Mouse (Mus musculus) bone marrow macrophage, adult 2 months (primary cell): ENCODE data around the gene Col6a5. TPM values are rescaled to one million over a fixed set of nuclear protein-coding genes. Genes with fewer than 3 reads are reported as not detected.

Experiments
- H3K27ac ChIP-seq: 2 replicates; pipeline ENCODE4 v1.5.1; 2012; ENCODE audit warnings: low read depth, low read length; ENCODE audit not compliant: insufficient read depth
- H3K4me1 ChIP-seq: 2 replicates; pipeline ENCODE4 v1.6.1; 2012; ENCODE audit warnings: low read length; ENCODE audit not compliant: control insufficient read depth, insufficient read depth
- H3K4me3 ChIP-seq: 2 replicates; pipeline ENCODE4 v1.5.1; 2012; ENCODE audit warnings: mild to moderate bottlenecking, low read length, moderate library complexity; ENCODE audit not compliant: insufficient read depth
- CTCF ChIP-seq: IDR thresholded peaks from 2 replicates; pipeline ENCODE4 v1.5.1; 2012; ENCODE audit warnings: low read depth, mild to moderate bottlenecking, low read length, moderate library complexity
- POLR2A ChIP-seq: IDR thresholded peaks from 2 replicates; pipeline ENCODE4 v1.6.1; 2012; ENCODE audit warnings: mild to moderate bottlenecking, low read depth, low read length, borderline replicate concordance
- polyA plus RNA-seq: library from polyadenylated mRNA; stranded (reverse); fragments of >200 nt; gene quantifications from 2 replicates; pipeline ENCODE4 v1.2.4, GENCODE M21; 2012; ENCODE audit not compliant: missing spikeins, insufficient read depth, insufficient read length

Gene Col6a5
- polyA plus RNA-seq, 1 experiment, result not detected

DNA sequence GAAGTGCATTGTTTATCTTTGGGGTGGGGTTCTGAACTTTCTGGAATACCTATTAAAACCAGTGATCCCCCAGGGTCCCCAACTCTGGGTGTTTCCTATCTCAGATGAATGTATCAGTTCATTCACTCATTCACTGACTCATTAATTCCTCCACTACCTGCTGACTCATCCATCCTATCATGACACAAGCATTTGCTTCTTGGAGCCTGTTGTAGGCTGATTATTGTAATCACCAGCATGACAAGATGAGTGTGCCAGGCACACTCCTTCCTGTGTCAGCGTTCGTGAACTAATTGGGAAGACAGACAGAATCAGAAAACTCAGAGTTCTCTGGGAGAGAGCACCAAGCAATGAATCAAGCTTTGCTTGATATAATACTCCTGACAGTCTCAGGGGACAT lies 36.8 kb downstream of the Col6a5 start:
- Histone ChIP-seq H3K4me3 (no peak overlapping the region), H3K27ac (no peak overlapping the region), H3K4me1 (no peaks in the 10 kb centered on the region)
- no peak for TF ChIP-seq POLR2A
- no peak for TF ChIP-seq CTCF

DNA sequence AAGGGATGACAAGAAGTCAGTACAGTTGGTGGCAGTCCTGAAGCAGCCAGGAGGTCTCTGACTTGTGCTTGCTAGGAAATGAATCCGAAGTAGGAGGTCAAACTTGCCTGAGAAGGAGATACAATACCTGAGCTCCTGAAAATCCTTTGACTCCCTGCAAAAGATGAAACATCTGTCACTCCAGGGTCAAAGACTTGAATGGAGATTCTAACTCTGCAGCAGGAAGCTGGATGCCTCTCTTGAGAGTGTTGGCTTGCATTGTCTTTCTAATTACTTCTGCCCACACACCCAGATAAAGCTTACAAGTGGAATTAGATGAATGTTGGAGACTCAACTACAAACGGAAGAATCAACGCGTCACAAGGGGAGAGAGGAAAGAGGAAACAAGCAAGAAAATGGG lies 45.3 kb downstream of the Col6a5 start:
- TF ChIP-seq POLR2A (no peak), CTCF (no peak)
- Histone ChIP-seq H3K27ac (no peak overlapping the region), H3K4me1 (no peaks in the 10 kb centered on the region), H3K4me3 (no peak overlapping the region)

DNA sequence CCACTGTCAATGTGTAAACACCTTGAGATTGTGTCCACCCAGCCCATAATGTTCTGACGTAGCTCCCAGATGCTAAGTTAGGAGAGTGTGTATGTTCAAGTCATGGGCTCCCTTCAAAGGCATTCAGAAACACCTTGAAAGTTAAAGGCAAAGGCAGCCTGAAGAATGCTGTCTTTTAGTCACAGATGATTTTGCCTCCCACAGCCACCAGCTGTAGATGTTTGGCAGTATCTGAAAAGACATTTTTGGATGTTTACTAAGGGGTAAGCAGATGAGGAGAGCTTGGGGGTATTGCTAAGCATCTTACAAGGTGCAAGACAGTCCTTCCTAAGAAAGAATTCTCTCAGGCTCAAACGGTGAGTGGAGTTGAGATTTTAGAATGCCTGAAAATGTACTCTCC lies 50.3 kb downstream of the Col6a5 start:
- Histone ChIP-seq H3K27ac (no peak overlapping the region), H3K4me3 (no peak overlapping the region), H3K4me1 (no peaks in the 10 kb centered on the region)
- no peak for TF ChIP-seq CTCF
- no peak for TF ChIP-seq POLR2A

DNA sequence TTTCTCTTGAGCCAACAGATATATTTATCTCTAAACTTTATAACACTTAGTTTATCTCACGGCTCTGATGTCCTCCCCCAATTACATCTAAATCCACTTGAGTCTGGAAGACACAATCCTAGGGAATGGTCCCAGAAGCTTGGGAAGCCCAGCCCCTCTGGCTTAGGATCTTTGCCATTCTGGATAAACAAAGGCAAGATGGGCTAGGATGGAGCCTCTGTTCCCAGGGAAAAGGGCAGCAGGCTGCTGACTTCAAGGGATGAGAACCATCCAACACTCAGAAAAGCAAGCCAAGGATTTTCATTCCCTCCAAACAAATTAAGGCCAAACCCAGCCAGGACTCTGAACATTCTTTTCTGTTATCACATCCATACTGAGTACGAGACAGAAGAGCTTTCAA lies 51.1 kb downstream of the Col6a5 start:
- Histone ChIP-seq H3K4me3 (no peak overlapping the region), H3K4me1 (no peaks in the 10 kb centered on the region), H3K27ac (no peak overlapping the region)
- TF ChIP-seq POLR2A (no peak), CTCF (no peak)

DNA sequence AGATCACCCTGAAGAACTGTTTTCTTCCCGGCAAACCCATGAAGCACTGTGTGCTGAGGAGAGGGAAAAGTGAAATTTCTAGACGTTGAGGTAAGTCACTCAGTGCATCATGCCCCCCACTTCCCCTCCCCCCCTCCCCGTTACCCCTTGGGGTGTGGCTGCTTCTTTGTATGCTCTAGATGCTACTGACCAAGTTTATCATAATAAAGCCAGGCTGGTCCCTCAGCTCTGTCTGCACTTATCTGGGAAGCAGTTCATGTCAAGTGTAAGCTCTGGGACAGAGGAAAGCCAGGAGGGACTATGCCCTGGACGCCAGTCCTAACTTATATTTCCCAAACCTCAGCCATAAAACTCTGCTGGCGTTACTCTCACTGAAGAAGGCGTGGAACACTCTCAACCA lies 53.0 kb downstream of the Col6a5 start:
- H3K4me1 ChIP-seq, result no peaks in the 10 kb centered on the region
- no peak overlapping the region for H3K27ac ChIP-seq
- H3K4me3 ChIP-seq, result no peak overlapping the region
- TF ChIP-seq POLR2A (no peak), CTCF (no peak)

DNA sequence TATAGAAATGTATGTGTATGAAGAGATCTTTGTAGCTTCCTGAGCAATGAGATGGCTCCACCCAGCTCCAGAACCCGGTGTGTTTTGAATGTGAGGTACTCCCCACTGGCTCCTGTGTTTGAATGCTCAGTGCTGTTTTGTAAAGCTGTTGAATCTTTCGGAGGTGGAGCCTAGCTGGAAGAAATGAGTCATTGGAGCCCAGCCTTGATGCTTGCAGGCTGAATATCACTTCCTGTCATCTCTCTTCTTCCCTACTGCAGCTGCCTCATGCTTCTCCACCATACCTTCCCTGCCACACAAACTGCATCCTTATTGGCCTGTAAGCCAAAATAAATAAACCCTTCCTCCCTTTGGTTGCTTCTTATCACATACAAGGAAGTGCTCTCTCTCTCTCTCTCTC lies 72.9 kb downstream of the Col6a5 start:
- no peak overlapping the region for H3K27ac ChIP-seq
- TF ChIP-seq CTCF (no peak), POLR2A (no peak)
- no peak overlapping the region for H3K4me3 ChIP-seq
- H3K4me1 ChIP-seq, result no peaks in the 10 kb centered on the region

DNA sequence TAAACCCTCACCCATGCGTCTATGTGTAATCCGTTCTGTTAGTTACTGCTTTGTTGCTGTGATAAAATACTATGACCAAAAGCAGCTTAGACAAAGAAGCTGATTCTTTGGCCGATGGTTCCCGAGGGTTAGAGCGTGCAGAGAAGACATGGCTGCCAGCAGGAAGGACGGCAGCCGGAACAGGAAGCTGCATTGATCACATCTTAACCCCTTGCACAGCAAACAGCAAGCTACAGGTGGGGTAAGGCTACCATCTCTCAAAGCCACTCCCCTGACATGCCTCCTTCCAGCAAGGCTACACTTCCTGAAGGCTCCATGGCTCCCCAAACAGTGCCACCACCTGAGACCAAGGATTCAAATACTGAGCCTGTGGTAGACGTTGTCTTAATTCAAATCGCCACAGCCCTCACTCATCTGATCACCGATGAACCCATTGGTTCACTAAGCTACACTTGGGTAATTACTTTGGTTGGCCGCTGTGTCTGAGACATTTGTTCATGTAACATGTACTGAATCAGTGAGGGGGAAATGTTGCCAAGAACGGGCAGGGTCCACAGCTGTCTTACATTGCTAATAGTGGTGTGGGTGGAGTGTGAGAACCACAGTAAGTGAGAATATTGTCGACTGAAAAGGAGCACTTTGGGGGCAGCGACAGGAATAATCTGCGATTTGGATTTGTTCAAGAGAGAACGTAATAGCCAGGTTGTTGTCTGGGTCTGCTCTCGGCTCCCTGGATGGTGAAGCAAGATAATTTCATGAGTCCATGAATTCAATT lies 75.6 kb downstream of the Col6a5 start:
- TF ChIP-seq POLR2A, result no peak
- TF ChIP-seq CTCF, result no peak
- Histone ChIP-seq H3K4me3 (no peak overlapping the region), H3K4me1 (no peaks in the 10 kb centered on the region), H3K27ac (no peak overlapping the region)

DNA sequence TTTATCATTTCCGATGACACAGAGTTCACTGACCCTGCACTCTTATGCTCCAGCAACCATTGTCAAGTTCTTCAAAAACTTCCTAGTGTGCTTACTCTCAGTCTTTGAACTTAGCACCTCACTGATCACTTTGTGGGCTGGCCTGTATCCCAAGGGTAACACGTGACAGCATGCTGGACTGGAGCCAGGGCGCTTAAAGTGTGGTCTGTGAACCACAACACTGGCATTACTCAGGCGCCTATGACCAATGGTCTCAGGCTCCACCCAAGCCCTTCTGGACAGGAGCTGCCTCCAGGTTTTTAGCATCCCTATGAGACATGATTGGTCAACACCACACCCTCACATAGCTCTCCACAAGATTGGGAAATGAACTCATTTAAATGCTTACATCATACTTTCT lies 79.7 kb downstream of the Col6a5 start:
- TF ChIP-seq CTCF (no peak), POLR2A (no peak)
- no peak overlapping the region for H3K4me3 ChIP-seq
- H3K27ac ChIP-seq, result no peak overlapping the region
- H3K4me1 ChIP-seq, result no peaks in the 10 kb centered on the region

DNA sequence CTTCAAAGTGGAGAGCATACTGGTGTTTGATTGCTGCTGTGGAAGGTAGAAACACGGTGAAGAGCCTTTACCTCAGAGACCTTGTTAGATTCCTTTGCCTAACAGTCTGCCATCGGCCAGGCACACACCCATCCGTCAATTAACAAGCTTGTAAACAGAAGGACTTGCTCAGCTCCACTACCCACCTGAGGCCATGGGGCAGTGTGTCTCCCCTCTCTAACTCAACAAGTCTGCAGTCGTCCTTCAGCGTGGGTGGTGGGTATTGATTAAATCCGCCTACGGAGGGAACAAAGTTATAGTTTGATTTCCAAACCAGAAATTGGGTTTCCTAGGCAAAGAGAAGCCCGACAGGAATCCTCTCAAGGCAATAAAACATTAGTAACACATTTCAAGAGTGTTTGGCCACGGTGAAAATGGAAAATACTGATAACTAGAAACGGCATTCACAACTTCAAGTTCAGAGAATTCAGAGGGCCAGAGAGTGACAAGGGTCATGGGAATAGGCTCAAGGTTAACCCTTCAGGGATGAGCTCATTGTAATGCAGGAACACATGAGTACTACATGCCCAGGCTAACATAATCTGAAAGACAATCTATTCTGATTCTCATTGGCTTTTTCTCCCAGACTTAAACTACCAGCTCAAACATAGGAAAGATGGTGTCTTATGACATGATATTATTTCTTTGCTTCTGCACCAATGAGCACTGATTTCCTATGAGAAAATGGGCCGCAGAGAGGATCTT lies 81.9 kb downstream of the Col6a5 start:
- Histone ChIP-seq H3K4me3 (no peak overlapping the region), H3K4me1 (no peaks in the 10 kb centered on the region), H3K27ac (no peak overlapping the region)
- TF ChIP-seq CTCF (no peak), POLR2A (no peak)

DNA sequence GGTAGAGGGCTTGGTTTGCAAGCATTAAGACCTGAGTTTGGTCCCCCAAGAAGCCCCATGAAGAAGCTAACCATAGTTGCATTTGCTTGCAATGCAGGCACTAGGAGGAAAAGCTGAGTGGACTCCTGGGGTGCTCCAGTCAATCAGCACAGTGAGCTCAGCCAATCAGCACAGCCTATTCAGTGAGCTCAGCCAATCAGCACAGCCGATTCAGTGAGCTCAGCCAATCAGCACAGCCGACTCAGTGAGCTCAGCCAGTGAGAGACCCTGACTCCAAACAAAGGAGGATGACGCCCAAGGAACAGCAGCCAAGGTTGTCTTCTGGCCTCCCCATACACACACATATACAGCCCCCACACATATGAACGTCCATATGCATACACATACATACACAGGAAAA lies 84.3 kb downstream of the Col6a5 start:
- no peak overlapping the region for H3K27ac ChIP-seq
- no peak for TF ChIP-seq CTCF
- no peak for TF ChIP-seq POLR2A
- no peak overlapping the region for H3K4me3 ChIP-seq
- no peaks in the 10 kb centered on the region for H3K4me1 ChIP-seq
